Mouse (Mus musculus): ENCODE data around the gene Rpp21. TPM values are rescaled to one million over a fixed set of nuclear protein-coding genes. Genes with fewer than 3 reads are reported as not detected.
A peak's percentile ranks its signal among the peaks of the same experiment; 100 is the strongest.
"Not testable (repeated sequence)": the region's sequence is repeated elsewhere in the genome, so short reads cannot be mapped to it uniquely, and the experiment has no call there.

Gene Rpp21
- total RNA-seq, 2 experiments from 2014 or later = 30.1 to 61.3 TPM

DNA sequence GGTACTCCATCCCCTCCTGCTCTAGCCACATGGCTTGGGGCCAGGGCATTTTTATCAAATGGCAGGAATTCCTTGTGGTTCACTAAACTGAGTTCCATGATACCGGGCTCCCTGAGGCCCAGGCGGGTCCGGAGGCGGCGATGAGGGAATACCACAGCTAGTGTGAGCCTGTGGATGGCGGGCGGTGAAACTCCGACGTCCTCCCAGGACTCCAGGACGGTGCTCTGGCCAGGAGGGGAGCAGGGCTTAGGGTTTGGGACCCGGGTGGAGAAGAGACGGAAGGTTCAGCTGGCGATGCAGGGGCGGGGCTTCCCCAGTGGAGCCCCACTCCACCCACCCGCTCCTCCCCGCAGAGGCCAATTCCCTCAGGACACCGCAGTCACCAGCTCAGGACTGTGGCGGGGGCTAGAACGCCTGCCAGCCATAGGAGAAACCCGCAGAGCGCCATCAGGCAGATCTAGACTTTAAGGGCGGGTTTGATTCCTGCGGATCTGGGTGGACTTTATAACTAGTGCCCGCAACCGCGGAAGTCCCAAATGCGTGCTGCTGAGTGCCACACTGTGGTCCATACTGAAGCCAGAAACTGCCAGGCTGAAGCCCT, 20.4 kb downstream of the Rpp21 start:
- peak; percentile 66 for ATAC-seq (replicated peaks; ENCODE audit: poor library complexity, severe bottlenecking)

DNA sequence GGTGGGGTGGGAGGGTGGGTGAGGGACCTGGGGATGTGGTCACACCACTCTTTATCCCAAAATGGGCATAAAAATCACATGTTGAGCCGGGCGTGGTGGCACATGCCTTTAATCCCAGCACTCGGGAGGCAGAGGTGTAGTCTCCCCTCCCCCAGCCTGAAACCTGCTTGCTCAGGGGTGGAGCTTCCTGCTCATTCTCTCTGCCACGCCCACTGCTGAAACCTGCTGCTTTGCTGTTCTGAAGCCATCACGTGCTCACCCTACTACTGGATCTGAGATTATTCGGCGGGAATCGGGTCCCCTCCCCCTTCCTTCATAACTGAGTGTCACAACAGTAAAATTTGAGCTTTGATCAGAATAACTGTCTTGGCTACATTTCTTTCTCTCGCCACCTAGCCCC, 22.6 kb downstream of the Rpp21 start:
- not testable (repeated sequence) for ATAC-seq (replicated peaks; ENCODE audit: poor library complexity, severe bottlenecking)

DNA sequence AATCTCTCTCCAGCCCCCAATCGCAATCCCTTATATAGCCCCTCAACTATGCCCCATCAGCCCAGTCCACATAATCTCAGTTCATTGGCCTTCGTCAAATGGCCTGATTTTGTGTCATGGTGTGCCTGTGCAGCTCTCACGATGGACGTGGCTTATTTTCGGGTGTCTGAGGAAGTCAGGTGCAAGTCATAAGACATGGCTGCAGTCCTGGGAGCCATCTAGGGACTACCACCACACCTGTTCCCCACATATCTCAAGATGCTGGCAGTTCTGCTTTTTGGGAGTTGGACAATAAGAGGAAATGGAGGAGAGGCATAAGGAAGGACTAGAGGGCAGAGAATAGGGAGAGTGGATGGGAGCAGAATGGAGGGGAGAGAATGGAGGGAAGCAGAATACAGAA, 24.3 kb downstream of the Rpp21 start:
- ATAC-seq (replicated peaks; ENCODE audit: poor library complexity, severe bottlenecking) = no peak

DNA sequence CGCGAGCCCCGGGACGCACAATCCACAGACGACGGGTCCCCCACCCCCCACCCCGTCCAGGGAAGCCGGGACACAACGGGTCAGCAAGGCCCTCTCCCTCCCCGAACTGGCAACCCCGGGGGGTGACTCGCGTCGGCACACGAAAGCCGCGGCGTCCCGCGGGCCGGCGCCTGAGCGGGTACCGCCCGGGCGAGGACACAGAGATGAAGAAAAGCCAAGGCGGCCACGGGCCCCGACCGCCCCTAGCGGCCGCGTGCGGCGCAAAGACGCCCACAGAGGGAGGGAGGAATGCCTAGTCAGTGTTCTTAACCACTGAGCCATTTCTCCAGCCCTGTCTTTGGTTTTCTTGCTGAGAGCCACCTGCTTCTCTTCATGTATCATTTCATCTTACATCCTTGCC, 26.6 kb downstream of the Rpp21 start:
- ATAC-seq (replicated peaks; ENCODE audit: poor library complexity, severe bottlenecking) = no peak

DNA sequence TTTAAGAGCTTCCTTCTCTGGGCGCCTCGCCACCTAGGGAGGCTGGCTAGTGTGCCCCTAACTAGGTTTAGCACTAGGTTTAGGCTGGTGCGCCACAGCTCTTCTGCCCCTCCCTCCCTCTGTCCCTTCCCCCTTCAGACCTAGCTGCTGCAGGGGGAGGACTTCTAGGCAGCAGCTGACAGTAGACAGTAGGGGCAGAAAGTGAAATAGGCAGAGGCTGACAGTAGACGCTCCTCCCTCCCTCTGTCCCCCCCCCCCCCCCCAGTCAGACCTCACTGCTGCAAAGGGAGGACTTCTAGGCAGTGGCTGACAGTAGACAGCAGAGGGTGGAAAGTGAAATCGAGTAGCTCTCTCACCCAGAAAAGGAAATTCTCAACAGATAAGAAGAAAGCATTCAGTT, 28.8 kb downstream of the Rpp21 start:
- 0 out of 2 replicates have a peak, but pooled peaks have one; percentile 2 for ATAC-seq (replicated peaks; ENCODE audit: poor library complexity, severe bottlenecking)

DNA sequence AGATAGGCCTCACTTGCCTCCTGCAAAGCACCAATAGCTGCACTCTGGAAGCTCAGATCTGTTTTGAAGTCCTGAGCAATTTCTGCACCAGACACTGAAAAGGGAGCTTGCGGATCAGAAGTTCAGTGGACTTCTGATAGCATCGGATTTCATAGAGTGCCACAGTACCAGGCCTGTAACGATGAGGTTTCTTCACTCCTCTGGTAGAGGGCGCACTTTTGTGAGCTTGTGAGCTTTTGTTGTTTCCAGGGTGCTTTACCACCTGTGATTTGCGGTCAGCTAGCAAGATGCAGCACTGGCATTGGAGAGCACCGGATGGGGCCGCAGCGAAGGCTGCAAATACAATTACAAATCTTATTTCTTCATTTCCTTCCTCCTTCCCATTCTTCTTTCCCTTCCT, 30.9 kb downstream of the Rpp21 start:
- ATAC-seq (replicated peaks; ENCODE audit: poor library complexity, severe bottlenecking) = peak; percentile 37

DNA sequence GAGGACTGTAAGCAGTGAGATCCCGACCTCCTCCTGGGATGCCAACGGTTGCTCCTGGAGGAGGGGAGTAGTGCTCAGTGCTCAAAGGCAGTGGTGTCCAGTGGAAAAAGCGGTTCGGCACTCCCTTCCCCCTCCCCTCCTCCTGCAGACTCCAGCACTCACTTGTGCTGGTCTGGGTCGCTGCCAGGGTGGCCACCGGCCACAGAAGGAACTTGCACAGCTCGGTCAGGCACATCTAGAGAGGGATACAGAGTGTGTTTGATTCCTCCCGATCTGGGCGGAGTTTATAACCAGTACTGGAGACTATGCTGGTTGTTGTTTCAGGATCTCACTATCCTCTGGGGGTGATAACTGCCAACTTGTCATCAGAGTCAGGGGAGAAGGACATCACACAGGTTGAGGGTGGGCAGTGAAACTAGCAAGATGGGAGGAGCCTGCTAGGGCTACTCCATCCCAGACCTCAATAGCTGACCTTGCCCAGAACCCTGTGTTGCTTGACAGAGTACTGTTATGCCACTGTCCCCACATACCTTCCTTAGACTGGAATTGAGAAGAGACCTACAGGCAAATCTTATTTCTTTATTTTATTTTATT, 32.5 kb downstream of the Rpp21 start:
- peak; percentile 50 for ATAC-seq (replicated peaks; ENCODE audit: poor library complexity, severe bottlenecking)

DNA sequence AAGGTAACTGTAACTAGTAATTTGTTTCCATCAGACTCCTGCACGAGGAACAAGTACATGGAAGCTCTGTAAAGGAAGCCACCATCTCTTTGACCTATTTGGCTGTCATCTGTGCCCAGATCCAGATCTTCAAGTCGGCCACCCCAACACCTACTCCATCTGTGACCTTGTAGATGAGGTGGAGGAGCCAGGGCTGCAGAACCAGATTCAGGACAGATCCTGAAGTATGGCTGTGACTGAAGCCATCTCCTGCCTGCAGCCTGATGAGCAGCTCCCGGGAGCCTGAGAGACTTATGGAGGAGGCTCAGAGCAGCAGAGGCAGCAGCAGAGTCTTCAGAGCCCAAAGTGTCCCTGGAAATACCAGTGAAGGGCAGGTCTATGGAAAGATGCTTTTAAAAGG, 33.4 kb downstream of the Rpp21 start:
- ATAC-seq (replicated peaks; ENCODE audit: poor library complexity, severe bottlenecking) = no peak

DNA sequence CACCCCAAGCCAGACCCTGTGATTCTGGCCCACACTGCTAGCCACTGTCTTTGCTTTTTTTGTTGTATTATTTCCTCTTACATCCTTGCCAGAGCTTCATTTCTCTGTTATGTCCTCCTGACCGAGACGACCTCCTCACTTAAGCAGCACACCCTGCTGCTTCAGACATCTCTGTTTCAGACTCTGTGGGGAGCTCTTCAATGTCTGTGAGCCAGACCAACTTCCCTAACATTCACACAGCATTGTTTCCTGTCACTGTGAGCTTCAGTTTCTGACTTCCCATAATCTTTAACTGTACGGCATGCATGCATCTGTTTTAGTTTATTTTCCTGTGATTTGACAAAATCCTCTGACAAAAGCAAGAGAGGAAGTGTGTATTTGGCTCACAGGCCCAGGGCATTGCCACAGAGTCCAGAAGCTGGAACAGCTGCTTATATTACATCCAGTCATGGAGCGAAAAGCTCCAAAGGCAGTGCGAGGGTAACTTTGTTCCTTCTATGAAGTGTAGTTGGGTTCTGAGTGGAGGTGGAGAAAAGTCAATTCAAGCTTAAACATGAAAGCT, 39.2 kb downstream of the Rpp21 start:
- ATAC-seq (replicated peaks; ENCODE audit: poor library complexity, severe bottlenecking) = peak; percentile 89

DNA sequence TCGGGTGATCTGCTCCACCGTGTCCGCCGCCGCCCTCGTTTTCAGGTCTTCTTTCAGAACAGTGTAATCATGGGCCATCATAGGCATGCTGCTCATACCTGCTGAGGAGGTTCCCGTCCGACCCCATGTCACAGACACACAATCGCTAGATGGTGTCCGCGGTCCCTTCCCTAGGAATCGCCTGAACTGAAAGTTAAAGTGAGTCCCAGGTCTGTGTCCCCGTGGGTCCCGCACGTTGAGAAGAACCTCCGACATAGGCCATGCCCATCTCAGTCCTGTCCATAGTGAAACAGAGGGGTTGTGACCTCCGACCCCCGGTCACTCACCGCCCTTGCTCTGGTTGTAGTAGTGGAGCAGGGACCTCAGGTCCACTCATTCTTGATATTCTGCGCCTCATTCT, 42.3 kb downstream of the Rpp21 start:
- ATAC-seq (replicated peaks; ENCODE audit: poor library complexity, severe bottlenecking) = no peak

DNA sequence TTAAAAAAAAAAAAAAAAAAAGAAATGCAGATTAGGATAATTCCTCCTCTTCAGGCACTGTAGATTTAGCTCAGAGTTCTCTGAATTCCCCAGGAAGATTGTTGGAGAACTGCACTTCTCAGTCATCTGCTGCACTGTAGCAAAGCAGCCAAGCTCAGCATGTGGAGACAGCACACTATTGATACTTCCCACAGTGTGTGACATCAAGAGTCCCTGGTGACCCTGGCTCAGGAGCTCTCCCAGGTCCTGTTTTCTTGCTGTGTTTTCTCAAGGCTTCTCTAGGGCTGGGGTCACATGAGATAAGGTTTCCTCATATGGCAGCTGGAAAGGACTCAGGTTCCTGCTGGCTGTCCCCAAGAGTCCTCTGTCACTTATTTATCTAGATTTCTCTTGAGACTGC, 51.0 kb downstream of the Rpp21 start:
- 0 out of 2 replicates have a peak, but pooled peaks have one; percentile 16 for ATAC-seq (replicated peaks; ENCODE audit: poor library complexity, severe bottlenecking)

DNA sequence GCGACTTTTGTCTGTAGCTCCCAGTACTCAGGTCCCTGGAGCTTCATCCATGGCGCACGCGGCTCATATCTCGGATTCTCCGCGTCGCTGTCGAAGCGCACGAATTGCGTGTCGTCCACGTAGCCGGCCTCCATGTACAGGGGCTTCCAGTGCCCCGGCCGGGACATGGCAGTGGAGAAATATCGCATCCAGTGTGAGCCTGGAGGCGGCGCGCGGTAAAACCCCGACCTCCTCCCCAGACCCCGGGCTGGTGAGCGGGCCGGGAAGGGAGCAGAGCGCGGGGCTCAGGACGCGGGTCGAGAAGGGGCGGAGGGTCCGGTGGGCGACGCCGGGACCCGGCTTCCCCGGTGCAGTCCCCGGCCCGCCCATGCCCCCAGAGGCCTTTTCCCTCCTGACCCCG, 52.0 kb downstream of the Rpp21 start:
- peak; percentile 24 for ATAC-seq (replicated peaks; ENCODE audit: poor library complexity, severe bottlenecking)

Other genes starting within 250 kb of the Rpp21 start
- gene H2-T24, start 237.5 kb downstream of the Rpp21 start, total RNA-seq (2014; fragmentation: Nextera tagmentation) = 2.1 and 4.6 TPM in 2 replicates
- 7.8 and 8.8 TPM in 2 replicates for gene H2-T24, start 237.5 kb downstream of the Rpp21 start, total RNA-seq (2017)
- 49.1 and 55.7 TPM in 2 replicates for gene H2-T23, start 225.2 kb downstream of the Rpp21 start, total RNA-seq (2014; fragmentation: Nextera tagmentation)
- 48.6 and 62.5 TPM in 2 replicates for gene H2-T23, start 225.2 kb downstream of the Rpp21 start, total RNA-seq (2017)
- 34.5 and 35.7 TPM in 2 replicates for gene H2-T22, start 215.3 kb downstream of the Rpp21 start, total RNA-seq (2014; fragmentation: Nextera tagmentation)
- 39.2 and 39.4 TPM in 2 replicates for gene H2-T22, start 215.3 kb downstream of the Rpp21 start, total RNA-seq (2017)
- gene Gm6034, start 215.1 kb downstream of the Rpp21 start, total RNA-seq (2014; fragmentation: Nextera tagmentation) = not detected in 2 replicates
- gene Gm6034, start 215.1 kb downstream of the Rpp21 start, total RNA-seq (2017) = not detected in 2 replicates
- not detected in 2 replicates for gene Gm11127, start 199.7 kb downstream of the Rpp21 start, total RNA-seq (2014; fragmentation: Nextera tagmentation)
- gene Gm11127, start 199.7 kb downstream of the Rpp21 start, total RNA-seq (2017) = not detected in 2 replicates
- gene Gm19684, start 136.4 kb downstream of the Rpp21 start, total RNA-seq (2014; fragmentation: Nextera tagmentation) = 0.58 TPM in 1 of 2 replicates, not detected in the other
- not detected in 2 replicates for gene Gm19684, start 136.4 kb downstream of the Rpp21 start, total RNA-seq (2017)
- gene Gm7030, start 128.6 kb downstream of the Rpp21 start, total RNA-seq (2014; fragmentation: Nextera tagmentation) = not detected in 2 replicates
- not detected in 2 replicates for gene Gm7030, start 128.6 kb downstream of the Rpp21 start, total RNA-seq (2017)
- gene Gm8909, start 89.5 kb downstream of the Rpp21 start, total RNA-seq (2014; fragmentation: Nextera tagmentation) = not detected in 2 replicates
- gene Gm8909, start 89.5 kb downstream of the Rpp21 start, total RNA-seq (2017) = not detected in 2 replicates
- gene H2-T3, start 67.8 kb downstream of the Rpp21 start, total RNA-seq (2014; fragmentation: Nextera tagmentation) = not detected in 2 replicates
- not detected in 2 replicates for gene H2-T3, start 67.8 kb downstream of the Rpp21 start, total RNA-seq (2017)
- 18.4 and 23.3 TPM in 2 replicates for gene Trim39, start 14.2 kb upstream of the Rpp21 start, total RNA-seq (2014; fragmentation: Nextera tagmentation)
- 14.0 and 16.2 TPM in 2 replicates for gene Trim39, start 14.2 kb upstream of the Rpp21 start, total RNA-seq (2017)
- not detected in 2 replicates for gene H2-M10.2, start 28.4 kb upstream of the Rpp21 start, total RNA-seq (2014; fragmentation: Nextera tagmentation)
- not detected in 2 replicates for gene H2-M10.2, start 28.4 kb upstream of the Rpp21 start, total RNA-seq (2017)
- not detected in 2 replicates for gene H2-M10.1, start 68.1 kb upstream of the Rpp21 start, total RNA-seq (2014; fragmentation: Nextera tagmentation)
- not detected in 2 replicates for gene H2-M10.1, start 68.1 kb upstream of the Rpp21 start, total RNA-seq (2017)
- not detected in 2 replicates for gene H2-M10.3, start 110.3 kb upstream of the Rpp21 start, total RNA-seq (2014; fragmentation: Nextera tagmentation)
- gene H2-M10.3, start 110.3 kb upstream of the Rpp21 start, total RNA-seq (2017) = not detected in 2 replicates
- gene H2-M10.4, start 204.3 kb upstream of the Rpp21 start, total RNA-seq (2014; fragmentation: Nextera tagmentation) = not detected in 2 replicates
- not detected in 2 replicates for gene H2-M10.4, start 204.3 kb upstream of the Rpp21 start, total RNA-seq (2017)

Measured in granulocyte monocyte progenitor cell, adult 5-6 weeks (primary cell).